Mouse (Mus musculus) liver, adult 2 months (tissue): ENCODE results near the gene Mettl2.
A peak's percentile ranks its signal among the peaks of the same experiment; 100 is the strongest.

Experiments
- CTCF ChIP-seq: fragments of 200-500 bp; IDR thresholded peaks from 2 replicates; pipeline ENCODE4 v1.5.1; 2011; ENCODE audit warnings: low read depth, low read length, control low read depth
- POLR2A ChIP-seq: fragments of 200-500 bp; IDR thresholded peaks from 2 replicates; pipeline ENCODE4 v1.6.1; 2011; ENCODE audit warnings: low read length, control low read depth; ENCODE audit not compliant: insufficient read depth; ENCODE audit errors: extremely low read depth

DNA sequence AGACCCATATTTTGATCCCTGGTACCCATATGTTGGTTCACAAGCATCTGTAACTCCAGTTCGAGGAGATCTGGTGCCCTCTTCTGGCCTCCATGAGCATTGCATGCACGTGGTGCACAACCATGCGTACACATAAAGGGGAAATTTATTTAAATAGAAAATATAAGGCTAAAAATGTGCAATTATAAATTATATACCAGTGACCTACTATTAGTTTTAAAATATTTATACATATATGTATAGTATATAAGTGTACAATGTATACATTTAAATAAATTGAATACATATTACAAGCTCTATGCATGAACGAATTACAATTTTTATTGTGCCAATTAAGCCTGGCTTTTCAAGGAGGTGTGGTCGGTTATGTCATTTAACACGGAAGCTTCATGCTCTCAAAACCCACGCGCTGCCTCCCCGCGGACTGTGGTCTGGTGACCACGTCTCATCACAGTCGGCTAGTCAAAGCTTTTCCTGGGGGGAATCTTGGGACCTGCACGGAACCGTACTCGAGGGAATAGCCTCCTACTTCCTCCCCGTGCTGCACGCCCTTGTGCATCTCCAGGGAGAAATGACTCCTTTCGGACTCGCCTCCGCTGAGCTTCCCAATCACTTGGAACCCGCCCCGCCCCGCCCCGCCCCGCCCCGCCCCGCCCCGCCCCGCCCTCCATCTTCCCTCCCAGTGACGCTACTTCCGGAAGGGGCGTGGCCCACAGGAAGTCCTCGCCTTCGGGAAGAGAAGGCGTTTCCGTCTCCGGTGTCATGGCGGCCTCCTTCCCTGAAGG, at the start of gene Mettl2:
- peak; percentile 71 for TF ChIP-seq CTCF
- TF ChIP-seq POLR2A = peak; percentile 66; the same call in 1 of the 2 replicates
